Mouse (Mus musculus) liver, postnatal 0 days (tissue): Measurements from ENCODE around the gene Gprasp1. TPM values are rescaled to one million over a fixed set of nuclear protein-coding genes. Genes with fewer than 3 reads are reported as not detected.
A peak's percentile ranks its signal among the peaks of the same experiment; 100 is the strongest.
"Not testable (repeated sequence)": the region's sequence is repeated elsewhere in the genome, so short reads cannot be mapped to it uniquely, and the experiment has no call there.

ENCODE experiments used
- ATAC-seq: fragments of 200-750 bp; cut with Nextera tagmentation; 2 replicates; pipeline ENCODE4 v1.8.0; 2017; ENCODE audit warnings: mild to moderate bottlenecking, moderate library complexity
- DNase-seq: peaks from one replicate; pipeline ENCODE4 v3.0.0-alpha.2; 2016
- H3K27ac ChIP-seq: fragments of 300-500 bp; sonication (generic); 2 replicates; pipeline ENCODE4 v1.5.1; 2014; ENCODE audit warnings: antibody characterized with exemption, moderate library complexity, mild to moderate bottlenecking, low read depth
- H3K27me3 ChIP-seq: fragments of 300-500 bp; sonication (generic); 2 replicates; pipeline ENCODE4 v1.6.1; 2014; ENCODE audit warnings: low read length, control low read depth, mixed read lengths; ENCODE audit not compliant: insufficient read depth
- H3K36me3 ChIP-seq: fragments of 300-500 bp; sonication (generic); replicated peaks from 2 replicates; pipeline ENCODE4 v1.6.1; 2014; ENCODE audit warnings: mild to moderate bottlenecking, control low read depth, low read length, moderate library complexity, mixed read lengths; ENCODE audit not compliant: insufficient read depth
- H3K4me1 ChIP-seq: fragments of 300-500 bp; sonication (generic); 2 replicates; pipeline ENCODE4 v1.6.1; 2014; ENCODE audit warnings: antibody characterized with exemption, mild to moderate bottlenecking, control low read depth; ENCODE audit not compliant: insufficient read depth
- H3K4me2 ChIP-seq: fragments of 300-500 bp; sonication (generic); 2 replicates; pipeline ENCODE4 v1.6.1; 2014; ENCODE audit warnings: low read depth, mild to moderate bottlenecking, low read length, moderate library complexity, mixed read lengths
- H3K4me3 ChIP-seq: fragments of 300-500 bp; sonication (generic); 2 replicates; pipeline ENCODE4 v1.5.1; 2014; ENCODE audit warnings: low read depth, low read length
- H3K9ac ChIP-seq: fragments of 300-500 bp; sonication (generic); replicated peaks from 2 replicates; pipeline ENCODE4 v1.6.1; 2014; ENCODE audit warnings: mild to moderate bottlenecking, moderate library complexity
- H3K9me3 ChIP-seq: fragments of 300-500 bp; sonication (generic); 2 replicates; pipeline ENCODE4 v1.6.1; 2016; ENCODE audit warnings: mild to moderate bottlenecking, control low read depth, low read length, mixed read lengths
- CTCF ChIP-seq: sonication (generic); IDR thresholded peaks from 2 replicates; pipeline ENCODE4 v1.5.1; 2016; ENCODE audit warnings: antibody characterized with exemption, low read depth
- EP300 ChIP-seq: IDR thresholded peaks from 2 replicates; pipeline ENCODE4 v1.6.1; 2016; ENCODE audit warnings: antibody characterized with exemption, low read depth, mild to moderate bottlenecking
- WGBS: fragments of 180-500 bp; shearing (Covaris S2); extraction: QIAGEN DNeasy Blood & Tissue Kit; methylation state at CpG from one replicate; pipeline ENCODE4 v1.1.7; 2014; ENCODE audit not compliant: insufficient replicate concordance; 5-methylcytosine and 5-hydroxymethylcytosine counted together
- microRNA counts: library from miRNA; unstranded; fragments of <30 nt; microRNA quantifications from one replicate; lab custom pipeline; 2015
- microRNA-seq: library from miRNA; unstranded; fragments of <30 nt; microRNA quantifications from one replicate; pipeline ENCODE4, GENCODE M21; 2016
- polyA plus RNA-seq: library from polyadenylated mRNA; unstranded; fragments of >200 nt; fragmentation: Nextera tagmentation; extraction: Ambion mirVana; gene quantifications from 2 replicates; pipeline ENCODE4 v1.2.1, GENCODE M21; 2015

Gprasp1 gene
- polyA plus RNA-seq, 1 experiment from 2014 or later: 3.2 TPM

GRCm38 (mm10) chrX:135804149-135804548 lies 61.6 kb downstream of the Gprasp1 start:
- Histone ChIP-seq H3K4me3 (no peak overlapping the region), H3K36me3 (no peaks in the 10 kb centered on the region), H3K4me1 (no peaks in the 10 kb centered on the region), H3K27ac (no peak overlapping the region), H3K27me3 (no peaks in the 10 kb centered on the region), H3K4me2 (no peak overlapping the region), H3K9ac (no peak overlapping the region), H3K9me3 (no peaks in the 10 kb centered on the region)
- DNase-seq: no peak
- TF ChIP-seq CTCF: no peak
- no peak for TF ChIP-seq EP300
- WGBS: 85% methylated on average over 3 of the region's 3 CpGs
- no peak for ATAC-seq

- no peak overlapping the region for H3K27ac ChIP-seq
- H3K9ac ChIP-seq: no peak overlapping the region
- no peak for ATAC-seq
- H3K4me1 ChIP-seq: no peaks in the 10 kb centered on the region
- 27% methylated on average over 1 of the region's 1 CpGs for WGBS
- H3K27me3 ChIP-seq: no peaks in the 10 kb centered on the region
- no peaks in the 10 kb centered on the region for H3K9me3 ChIP-seq
- H3K36me3 ChIP-seq: no peaks in the 10 kb centered on the region
- no peak for TF ChIP-seq EP300
- TF ChIP-seq CTCF: peak; percentile 79
- no peak overlapping the region for H3K4me3 ChIP-seq
- H3K4me2 ChIP-seq: no peak overlapping the region
- peak; percentile 15 for DNase-seq
Observed at GRCm38 (mm10) chrX:135805780-135806179, 63.2 kb downstream of the Gprasp1 start.

- not testable (repeated sequence) for ATAC-seq, H3K9ac ChIP-seq, H3K4me2 ChIP-seq, DNase-seq, H3K9me3 ChIP-seq, H3K27me3 ChIP-seq, H3K4me3 ChIP-seq, H3K4me1 ChIP-seq, H3K36me3 ChIP-seq, H3K27ac ChIP-seq
- 25% methylated on average over 1 of the region's 1 CpGs for WGBS
Observed at GRCm38 (mm10) chrX:135835896-135836295, 93.4 kb downstream of the Gprasp1 start.

- Histone ChIP-seq H3K4me3 (no peak overlapping the region), H3K4me1 (no peaks in the 10 kb centered on the region), H3K27me3 (no peaks in the 10 kb centered on the region), H3K9ac (no peak overlapping the region), H3K4me2 (no peak overlapping the region), H3K36me3 (no peaks in the 10 kb centered on the region), H3K27ac (no peak overlapping the region), H3K9me3 (no peaks in the 10 kb centered on the region)
- TF ChIP-seq CTCF (no peak), EP300 (no peak)
- whole genome bisulfite sequencing: 79% methylated on average over 2 of the region's 2 CpGs
- DNase-seq (no peak), ATAC-seq (no peak)
Observed at GRCm38 (mm10) chrX:135837896-135838295, 95.4 kb downstream of the Gprasp1 start.

- H3K9me3 ChIP-seq, ATAC-seq, H3K27me3 ChIP-seq, H3K4me1 ChIP-seq, DNase-seq, H3K9ac ChIP-seq, H3K27ac ChIP-seq, H3K36me3 ChIP-seq: not testable (repeated sequence)
- Histone ChIP-seq H3K4me3 (peak within 1 kb of the TSS; percentile 19), H3K4me2 (peak within 1 kb of the TSS; percentile 61)
- 24% methylated on average over 23 of the region's 32 CpGs for WGBS
Observed at GRCm38 (mm10) chrX:135838521-135839360, 96.2 kb downstream of the Gprasp1 start, which contains the start of gene Gprasp2. TSS of gene Gprasp2 (plus strand) at chrX:135839034.

GRCm38 (mm10) chrX:135839397-135840391 lies 97.2 kb downstream of the Gprasp1 start:
- H3K36me3 ChIP-seq, H3K9me3 ChIP-seq, DNase-seq, H3K9ac ChIP-seq, H3K27me3 ChIP-seq, H3K27ac ChIP-seq, ATAC-seq, H3K4me1 ChIP-seq: not testable (repeated sequence)
- Histone ChIP-seq H3K4me2 (peak overlapping the region; percentile 61), H3K4me3 (peak overlapping the region; percentile 19)
- WGBS: 18% methylated on average over 13 of the region's 17 CpGs
- TF ChIP-seq CTCF: peak; percentile 58

MicroRNAs within 50 kb of the gene (microRNA counts, 519-probe panel; counts per million panel counts)
- microRNA mmu-miR-1970 (lab: Ali Mortazavi, UCI): not detected

Small RNAs within 50 kb of the gene (microRNA-seq; reads per million reads assigned to microRNA genes)
- gene Mir1970 (not detected), gene Mir7646 (not detected)

Other genes with a start within 250 kb of the Gprasp1 start
- gene AV320801, start 248.1 kb upstream of the Gprasp1 start, polyA plus RNA-seq: not detected in 2 replicates
- 0.16 and 0.17 TPM in 2 replicates for gene Nxf7, start 144.0 kb upstream of the Gprasp1 start, polyA plus RNA-seq
- gene Prame, start 115.0 kb upstream of the Gprasp1 start, polyA plus RNA-seq: not detected in 2 replicates
- gene Tcp11x2, start 48.9 kb upstream of the Gprasp1 start, polyA plus RNA-seq: not detected in 2 replicates
- gene Tmsb15a, start 17.5 kb upstream of the Gprasp1 start, polyA plus RNA-seq: not detected in 2 replicates
- 2.6 and 2.8 TPM in 2 replicates for gene Armcx5, start within 50 bp of the Gprasp1 start, polyA plus RNA-seq
- 18.8 and 19.3 TPM in 2 replicates for gene Bhlhb9, start 54.9 kb downstream of the Gprasp1 start, polyA plus RNA-seq
- gene Gprasp2, start 96.3 kb downstream of the Gprasp1 start, polyA plus RNA-seq: 0.19 and 0.26 TPM in 2 replicates